Mouse (Mus musculus) midbrain, embryonic 10.5 days (tissue): ENCODE results near the gene Cpe. TPM values are rescaled to one million over a fixed set of nuclear protein-coding genes. Genes with fewer than 3 reads are reported as not detected.
"Not testable (repeated sequence)": the region's sequence is repeated elsewhere in the genome, so short reads cannot be mapped to it uniquely, and the experiment has no call there.

Source experiments
- DNase-seq: peaks from one replicate; pipeline ENCODE4 v3.0.0-alpha.2; 2017; ENCODE audit warnings: low spot score
- H3K27ac ChIP-seq: fragments of 300-500 bp; sonication (generic); replicated peaks from 2 replicates; pipeline ENCODE4 v1.5.1; 2016; ENCODE audit warnings: mild to moderate bottlenecking
- H3K27me3 ChIP-seq: fragments of 300-500 bp; sonication (generic); 2 replicates; pipeline ENCODE4 v1.6.1; 2016; ENCODE audit warnings: low read depth, mild to moderate bottlenecking; ENCODE audit not compliant: poor library complexity, severe bottlenecking
- H3K36me3 ChIP-seq: fragments of 300-500 bp; sonication (generic); 2 replicates; pipeline ENCODE4 v1.6.1; 2016; ENCODE audit warnings: mild to moderate bottlenecking, moderate library complexity
- H3K4me1 ChIP-seq: fragments of 300-500 bp; sonication (generic); 2 replicates; pipeline ENCODE4 v1.6.1; 2016
- H3K4me3 ChIP-seq: fragments of 300-500 bp; sonication (generic); 2 replicates; pipeline ENCODE4 v1.5.1; 2016; ENCODE audit warnings: mild to moderate bottlenecking, moderate library complexity
- H3K9me3 ChIP-seq: fragments of 300-500 bp; sonication (generic); replicated peaks from 2 replicates; pipeline ENCODE4 v1.6.1; 2016; ENCODE audit warnings: mild to moderate bottlenecking
- WGBS: fragments of 180-500 bp; shearing (Covaris S2); methylation state at CpG from one replicate; pipeline ENCODE4 v1.1.7; 2016; 5-methylcytosine and 5-hydroxymethylcytosine counted together
- polyA plus RNA-seq: library from polyadenylated mRNA; unstranded; fragments of >200 nt; fragmentation: Nextera tagmentation; extraction: Ambion mirVana; gene quantifications from 2 replicates; pipeline ENCODE4 v1.2.1, GENCODE M21; 2016

The Cpe gene
- polyA plus RNA-seq, 1 experiment from 2014 or later, result 163 TPM

DNA sequence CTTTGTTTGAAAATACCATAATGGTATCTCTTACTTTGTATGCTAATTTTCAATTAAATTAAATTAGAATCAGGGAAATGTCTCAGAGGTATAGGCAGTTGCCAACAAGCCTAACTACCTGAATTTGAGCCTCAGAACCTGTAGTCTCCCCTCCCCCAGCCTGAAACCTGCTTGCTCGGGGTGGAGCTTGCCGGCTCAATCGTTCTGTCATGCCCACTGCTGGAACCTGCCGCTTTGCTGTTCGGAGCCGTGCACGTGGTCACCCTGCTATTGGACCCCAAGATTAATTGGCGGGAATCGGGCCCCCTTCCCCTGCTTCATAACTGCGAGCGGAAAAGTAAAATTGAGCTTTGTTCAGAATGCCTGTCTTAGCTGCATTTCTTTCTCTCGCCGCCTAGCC, 26.5 kb downstream of the Cpe start:
- WGBS, result 69% methylated on average over 13 of the region's 13 CpGs
- H3K9me3 ChIP-seq, H3K4me3 ChIP-seq, DNase-seq, H3K27me3 ChIP-seq, H3K36me3 ChIP-seq, H3K27ac ChIP-seq: not testable (repeated sequence)
- H3K4me1 ChIP-seq, result peaks cover 17% of the 10 kb centered on the region

DNA sequence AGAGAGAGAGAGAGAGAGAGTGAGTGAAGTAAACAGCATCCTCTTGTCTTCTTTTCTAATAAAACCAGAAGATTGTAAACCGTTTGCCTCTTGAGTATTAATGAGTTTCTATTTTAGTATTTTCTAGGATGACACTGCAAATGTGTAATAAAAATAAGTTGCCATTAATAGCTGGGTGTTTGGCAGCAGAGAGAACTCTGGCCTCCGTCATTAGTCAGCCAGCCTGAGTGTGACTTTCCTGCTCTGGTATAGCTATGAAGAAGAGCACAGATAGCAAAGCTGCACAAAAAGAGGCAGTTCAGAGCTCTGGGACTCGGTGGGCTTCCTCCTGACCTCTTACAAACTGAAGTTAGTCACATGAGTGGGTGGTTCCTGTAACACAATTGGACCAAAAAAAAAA, 27.3 kb downstream of the Cpe start:
- H3K4me3 ChIP-seq, result no peak overlapping the region
- no peaks in the 10 kb centered on the region for H3K9me3 ChIP-seq
- H3K27me3 ChIP-seq, result no peaks in the 10 kb centered on the region
- peaks cover 22% of the 10 kb centered on the region for H3K4me1 ChIP-seq
- no peak overlapping the region for H3K27ac ChIP-seq
- WGBS, result 75% methylated on average over 3 of the region's 3 CpGs
- H3K36me3 ChIP-seq, result 0 out of 2 replicates have a peak, but pooled peaks cover 3% of the 10 kb centered on the region
- no peak for DNase-seq

DNA sequence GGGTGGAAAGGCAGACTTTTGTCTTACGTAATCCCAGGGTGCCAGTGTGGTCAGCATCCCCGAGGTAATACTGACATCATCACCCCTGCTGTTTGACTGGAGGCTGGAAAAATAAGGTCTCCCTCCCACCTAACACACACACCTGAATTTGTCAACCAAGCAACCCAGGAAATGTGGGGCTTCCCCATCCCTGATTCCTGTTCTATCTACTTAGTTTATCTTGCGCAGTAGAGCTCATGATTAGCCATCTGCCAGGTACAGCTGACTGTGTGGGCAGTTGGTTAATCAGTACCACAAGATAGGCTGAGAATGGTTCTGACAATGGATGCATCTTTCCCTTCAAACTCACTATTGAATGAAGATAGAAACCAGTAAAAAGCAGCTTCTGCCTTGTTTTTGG, 28.0 kb downstream of the Cpe start:
- Histone ChIP-seq H3K27ac (no peak overlapping the region), H3K4me3 (no peak overlapping the region), H3K27me3 (no peaks in the 10 kb centered on the region), H3K36me3 (0 out of 2 replicates have a peak, but pooled peaks cover 3% of the 10 kb centered on the region), H3K9me3 (no peaks in the 10 kb centered on the region), H3K4me1 (peaks cover 29% of the 10 kb centered on the region)
- no peak for DNase-seq
- WGBS, result 65% methylated on average over 3 of the region's 3 CpGs

DNA sequence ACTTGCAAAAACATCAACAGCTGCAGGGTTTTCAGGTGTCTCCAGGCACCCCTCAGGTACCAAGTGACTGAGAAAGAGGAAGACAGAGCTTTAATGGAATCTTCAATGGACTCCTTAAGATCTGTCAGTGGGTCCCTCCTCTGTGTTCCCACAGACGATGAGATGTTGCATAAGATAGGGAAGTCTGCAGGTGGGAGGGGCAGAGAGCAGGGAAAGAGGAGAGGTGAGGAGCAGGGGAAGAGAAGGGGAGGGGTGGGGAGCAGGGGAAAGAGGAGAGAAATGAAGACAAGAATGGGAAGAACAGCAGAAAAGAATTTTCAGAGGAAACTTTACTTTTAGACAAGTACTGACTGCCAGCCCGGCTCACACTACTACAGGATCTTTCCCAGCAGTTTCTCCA, 28.5 kb downstream of the Cpe start:
- Histone ChIP-seq H3K4me1 (peaks cover 33% of the 10 kb centered on the region), H3K36me3 (0 out of 2 replicates have a peak, but pooled peaks cover 3% of the 10 kb centered on the region), H3K27ac (no peak overlapping the region), H3K4me3 (no peak overlapping the region), H3K27me3 (no peaks in the 10 kb centered on the region), H3K9me3 (no peaks in the 10 kb centered on the region)
- 45% methylated on average over 2 of the region's 2 CpGs for WGBS
- DNase-seq, result no peak

DNA sequence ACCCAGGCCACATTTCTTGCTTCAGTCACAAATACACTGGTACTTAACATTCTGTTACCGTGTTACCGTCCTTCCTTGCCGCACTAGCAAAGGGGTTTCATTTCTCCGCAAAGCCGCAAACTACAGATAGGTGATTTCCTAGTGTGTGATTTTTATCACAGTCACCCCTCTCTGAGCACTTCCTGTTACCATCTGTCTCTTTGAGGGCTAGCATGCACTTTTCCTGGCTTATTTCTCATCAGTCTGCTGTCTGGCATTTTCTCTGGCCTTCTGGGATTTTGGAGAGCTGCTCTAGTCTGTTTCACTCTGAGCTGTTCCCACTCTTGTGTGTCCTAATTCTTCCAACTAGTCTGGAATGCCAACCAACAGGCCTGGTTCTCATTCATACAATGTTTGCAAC, 33.8 kb downstream of the Cpe start:
- 90% methylated on average over 5 of the region's 5 CpGs for WGBS

DNA sequence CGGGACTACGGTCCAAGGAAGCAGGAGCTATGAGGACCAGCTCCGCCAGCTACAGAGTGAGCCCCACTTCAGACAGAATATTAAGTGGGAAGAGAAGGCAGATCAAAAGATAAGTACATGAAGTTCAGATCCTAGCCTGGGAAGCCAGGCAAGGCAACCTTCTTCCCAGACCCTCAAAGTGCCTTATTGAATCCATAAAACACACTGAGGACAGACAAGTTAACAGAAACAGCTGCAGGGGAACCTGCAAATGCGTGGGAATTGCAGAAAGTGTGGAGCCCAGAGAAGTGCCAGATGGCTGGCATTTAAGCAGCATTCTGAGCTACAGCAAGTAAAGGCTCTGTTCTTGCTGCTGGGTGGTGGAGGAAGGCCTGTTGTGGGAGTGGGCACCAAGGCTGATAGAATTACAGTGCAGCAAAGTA, 34.9 kb downstream of the Cpe start:
- Histone ChIP-seq H3K27ac (peak overlapping the region; percentile 85), H3K9me3 (no peaks in the 10 kb centered on the region), H3K4me3 (peak overlapping the region; percentile 14; the same call in 1 of the 2 replicates), H3K36me3 (peaks cover 2% of the 10 kb centered on the region; the same call in 1 of the 2 replicates), H3K27me3 (no peaks in the 10 kb centered on the region), H3K4me1 (peaks cover 65% of the 10 kb centered on the region)
- WGBS, result 39% methylated on average over 4 of the region's 4 CpGs
- DNase-seq, result peak; percentile 26

More for the DNA sequence above, 33.8 kb downstream of the Cpe start:
- Histone ChIP-seq H3K4me3 (no peak overlapping the region), H3K27me3 (no peaks in the 10 kb centered on the region), H3K27ac (peak overlapping the region; percentile 85), H3K4me1 (peaks cover 66% of the 10 kb centered on the region), H3K9me3 (no peaks in the 10 kb centered on the region), H3K36me3 (peaks cover 2% of the 10 kb centered on the region; the same call in 1 of the 2 replicates)
- no peak for DNase-seq

DNA sequence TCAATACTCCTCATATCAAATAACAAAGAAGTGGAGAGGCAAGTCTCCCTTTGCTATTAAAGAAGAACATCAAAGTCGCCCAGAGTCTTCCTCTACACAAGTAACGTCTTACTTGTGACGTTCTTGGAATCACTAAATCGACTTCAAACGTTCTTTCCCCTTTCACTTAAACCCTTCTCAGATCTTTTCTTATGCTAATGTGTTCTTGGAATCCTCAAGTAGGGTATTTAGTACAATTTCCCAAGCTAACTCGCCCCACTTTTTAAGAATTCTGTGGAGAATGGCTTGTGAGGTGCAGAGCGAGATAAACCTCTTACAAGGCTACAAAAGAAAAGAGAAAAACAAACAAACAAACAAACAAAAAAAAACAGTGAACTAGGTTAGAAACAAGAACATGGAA, 35.3 kb downstream of the Cpe start:
- 12% methylated on average over 7 of the region's 7 CpGs for WGBS
- DNase-seq, result no peak

DNA sequence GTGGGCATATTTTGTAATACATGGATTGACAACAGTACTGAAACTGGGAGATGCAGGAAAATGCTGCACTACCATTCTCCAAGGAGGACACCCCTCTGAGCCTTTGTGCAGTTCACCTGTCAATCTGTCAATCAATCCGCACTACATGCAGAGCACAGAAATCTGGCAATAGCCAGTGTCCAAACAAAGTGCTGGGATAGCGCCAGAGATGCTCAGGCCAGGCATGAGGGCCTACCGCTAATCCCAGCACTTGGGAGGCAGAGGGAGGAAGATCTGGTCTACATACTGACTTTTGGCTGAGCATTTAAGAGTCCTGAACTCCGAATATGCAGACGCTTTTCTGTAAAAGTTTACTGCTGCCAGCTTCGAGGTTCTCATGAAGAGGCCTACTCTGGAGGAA, 37.0 kb downstream of the Cpe start:
- Histone ChIP-seq H3K36me3 (peaks cover 2% of the 10 kb centered on the region; the same call in 1 of the 2 replicates), H3K9me3 (no peaks in the 10 kb centered on the region)

More for the DNA sequence above, 35.3 kb downstream of the Cpe start:
- Histone ChIP-seq H3K27ac (peak overlapping the region; percentile 85), H3K27me3 (no peaks in the 10 kb centered on the region), H3K36me3 (peaks cover 2% of the 10 kb centered on the region; the same call in 1 of the 2 replicates), H3K4me3 (peak overlapping the region; percentile 14; the same call in 1 of the 2 replicates), H3K4me1 (peaks cover 65% of the 10 kb centered on the region), H3K9me3 (no peaks in the 10 kb centered on the region)

DNA sequence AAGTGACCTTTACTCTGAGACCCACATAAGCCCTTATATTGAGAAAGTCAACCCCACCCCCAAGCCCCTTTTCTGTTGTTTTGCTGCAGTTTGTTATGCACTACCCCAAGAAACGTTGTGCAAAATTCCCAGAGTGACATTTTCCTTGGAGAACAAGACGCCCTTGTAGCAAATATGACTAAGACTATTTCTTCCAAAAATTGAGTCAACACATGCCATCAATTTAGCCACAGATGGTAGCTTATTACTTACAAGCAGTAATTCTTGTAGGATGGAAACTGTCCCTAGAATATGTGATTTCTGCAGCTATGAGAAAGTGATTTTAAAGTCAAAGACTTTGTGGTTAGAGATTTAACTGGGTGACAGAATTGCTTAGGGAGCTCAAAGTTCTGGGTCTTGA, 37.8 kb downstream of the Cpe start:
- peaks cover 53% of the 10 kb centered on the region for H3K4me1 ChIP-seq
- no peak overlapping the region for H3K4me3 ChIP-seq
- H3K27me3 ChIP-seq, result no peaks in the 10 kb centered on the region
- H3K27ac ChIP-seq, result no peak overlapping the region
- DNase-seq, result no peak
- 78% methylated on average over 2 of the region's 2 CpGs for WGBS
- H3K36me3 ChIP-seq, result peaks cover 2% of the 10 kb centered on the region; the same call in 1 of the 2 replicates
- H3K9me3 ChIP-seq, result no peaks in the 10 kb centered on the region

More for the DNA sequence above, 37.0 kb downstream of the Cpe start:
- H3K27me3 ChIP-seq, result no peaks in the 10 kb centered on the region
- no peak overlapping the region for H3K4me3 ChIP-seq
- peaks cover 58% of the 10 kb centered on the region for H3K4me1 ChIP-seq
- DNase-seq, result peak; percentile 28
- peak overlapping the region; percentile 73 for H3K27ac ChIP-seq
- WGBS, result 80% methylated on average over 6 of the region's 6 CpGs

DNA sequence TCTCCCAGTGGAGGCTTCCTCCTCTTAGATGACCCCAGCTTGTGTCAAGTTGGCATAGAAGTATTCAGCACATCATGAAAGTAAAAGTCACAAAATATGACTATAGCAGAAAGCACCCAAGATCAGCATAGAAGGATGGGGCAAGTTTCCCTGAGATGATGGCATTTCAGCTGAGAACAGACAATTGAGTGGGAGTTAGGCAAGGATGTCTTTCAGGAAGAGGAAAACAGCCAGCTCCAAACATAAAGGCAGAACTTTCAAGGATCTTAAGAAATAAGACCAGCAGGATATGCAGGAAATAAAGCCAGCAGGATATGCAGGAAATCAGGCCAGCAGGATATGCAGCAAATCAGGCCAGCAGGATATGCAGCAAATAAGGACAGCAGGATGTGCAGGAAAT, 40.6 kb downstream of the Cpe start:
- Histone ChIP-seq H3K4me3 (no peak overlapping the region), H3K27ac (no peak overlapping the region), H3K36me3 (peaks cover 2% of the 10 kb centered on the region; the same call in 1 of the 2 replicates), H3K4me1 (peaks cover 29% of the 10 kb centered on the region), H3K27me3 (no peaks in the 10 kb centered on the region), H3K9me3 (no peaks in the 10 kb centered on the region)
- no peak for DNase-seq

DNA sequence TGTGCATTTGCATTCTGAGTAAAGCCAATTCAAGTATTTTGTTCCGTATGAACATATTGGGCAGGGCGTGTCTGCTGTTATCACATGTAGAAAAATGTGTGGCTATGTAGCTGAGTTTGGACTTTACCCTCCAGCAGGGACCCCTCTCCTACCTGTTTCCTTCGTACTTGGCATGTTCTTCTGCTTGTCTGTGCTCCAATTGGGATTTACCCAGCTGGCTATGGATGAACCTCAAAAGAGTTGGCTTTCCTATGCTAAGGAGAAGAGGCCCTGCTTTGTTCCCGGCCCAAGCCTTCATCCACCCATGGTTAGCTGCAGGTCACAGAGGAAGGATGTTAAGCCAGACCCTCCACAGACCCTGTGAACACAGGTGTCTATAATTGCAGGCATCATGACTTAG, 44.8 kb downstream of the Cpe start:
- H3K36me3 ChIP-seq, result no peaks in the 10 kb centered on the region; the same call in 1 of the 2 replicates
- no peaks in the 10 kb centered on the region for H3K9me3 ChIP-seq
- no peak overlapping the region for H3K27ac ChIP-seq
- 91% methylated on average over 4 of the region's 4 CpGs for WGBS
- H3K4me1 ChIP-seq, result peaks cover 8% of the 10 kb centered on the region; the same call in 1 of the 2 replicates
- DNase-seq, result no peak
- no peaks in the 10 kb centered on the region for H3K27me3 ChIP-seq
- H3K4me3 ChIP-seq, result no peak overlapping the region

DNA sequence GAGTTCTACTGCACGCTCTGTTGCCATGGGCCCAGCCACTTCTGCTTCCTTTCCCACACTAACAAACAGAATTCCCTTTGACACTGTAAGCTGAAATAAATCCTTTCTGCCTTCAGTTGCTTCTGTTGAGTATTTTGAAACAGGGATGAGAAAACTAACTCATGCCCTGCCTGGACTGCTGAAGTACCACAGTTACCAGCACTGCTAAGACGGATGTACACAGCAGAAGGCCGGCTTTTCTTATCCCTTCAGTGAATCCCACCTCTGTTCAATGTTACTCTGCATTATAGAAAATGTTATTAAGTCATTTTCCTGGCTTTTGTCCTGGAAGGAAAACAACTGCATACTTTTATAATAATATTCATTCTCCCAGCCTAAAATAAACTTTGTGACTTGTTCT, 45.7 kb downstream of the Cpe start:
- DNase-seq, result no peak
- H3K27me3 ChIP-seq, result no peaks in the 10 kb centered on the region
- H3K9me3 ChIP-seq, result no peaks in the 10 kb centered on the region
- H3K4me3 ChIP-seq, result no peak overlapping the region
- H3K4me1 ChIP-seq, result peaks cover 8% of the 10 kb centered on the region; the same call in 1 of the 2 replicates
- no peak overlapping the region for H3K27ac ChIP-seq
- WGBS, result 95% methylated on average over 3 of the region's 3 CpGs
- H3K36me3 ChIP-seq, result no peaks in the 10 kb centered on the region; the same call in 1 of the 2 replicates

DNA sequence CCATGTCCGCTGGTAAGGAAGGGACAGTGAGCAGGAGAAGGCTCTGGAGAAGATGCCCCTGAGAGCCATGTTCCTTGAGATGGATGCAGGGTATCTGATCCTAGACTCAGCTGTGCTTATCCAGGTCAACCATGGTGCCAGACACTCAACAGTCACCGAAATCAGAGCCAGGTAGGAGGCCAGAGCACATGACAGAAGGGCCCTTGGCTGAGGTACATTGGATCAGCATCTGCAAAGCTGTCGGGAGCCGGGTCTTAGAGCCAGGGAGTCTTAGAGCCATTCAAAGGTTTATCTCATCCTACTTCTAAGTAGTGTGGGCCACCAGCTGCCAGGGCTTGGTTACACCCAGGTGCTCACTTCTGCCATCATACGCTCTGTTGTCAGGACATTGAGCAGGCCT, 46.4 kb downstream of the Cpe start:
- DNase-seq, result no peak
- Histone ChIP-seq H3K4me1 (peaks cover 8% of the 10 kb centered on the region; the same call in 1 of the 2 replicates), H3K27ac (no peak overlapping the region), H3K36me3 (no peaks in the 10 kb centered on the region; the same call in 1 of the 2 replicates), H3K9me3 (no peaks in the 10 kb centered on the region), H3K27me3 (no peaks in the 10 kb centered on the region), H3K4me3 (no peak overlapping the region)
- WGBS, result 94% methylated on average over 5 of the region's 5 CpGs
